Mouse (Mus musculus) right cerebral cortex, postnatal 36 days (tissue): Measurements from ENCODE around the gene E130311K13Rik.

ENCODE experiments used
- DNase-seq, 2 experiments: peaks; one replicate each; pipeline ENCODE4 v3.0.0; 2022; ENCODE audit warnings: low spot score in 2 of 2, mixed read lengths in 1 of 2

The E130311K13Rik gene

DNA sequence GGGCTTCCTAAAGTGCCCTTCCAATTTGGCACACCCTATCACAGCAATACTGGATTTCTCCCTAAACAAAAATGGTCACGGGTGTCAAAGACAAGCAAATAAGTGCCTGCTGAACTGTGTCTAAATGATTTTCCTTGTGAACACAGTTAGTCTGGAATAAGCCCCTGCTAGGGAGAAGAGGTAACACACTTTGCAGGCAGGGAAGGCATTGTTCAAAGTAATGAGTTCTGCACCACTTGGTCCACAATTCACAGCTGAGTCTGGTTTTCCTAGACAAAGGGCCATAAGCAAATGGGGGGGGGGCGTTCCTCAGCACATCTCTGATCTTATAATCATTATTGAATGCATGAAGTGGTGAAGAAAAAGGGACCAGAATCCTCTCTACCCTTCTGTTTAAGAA lies 33.5 kb downstream of the E130311K13Rik start:
- no peak for DNase-seq

- no peak for DNase-seq
Observed at GRCm38 (mm10) chr3:63893677-63894076, 35.6 kb downstream of the E130311K13Rik start.

GRCm38 (mm10) chr3:63892154-63892553 lies 37.1 kb downstream of the E130311K13Rik start:
- no peak for DNase-seq

DNA sequence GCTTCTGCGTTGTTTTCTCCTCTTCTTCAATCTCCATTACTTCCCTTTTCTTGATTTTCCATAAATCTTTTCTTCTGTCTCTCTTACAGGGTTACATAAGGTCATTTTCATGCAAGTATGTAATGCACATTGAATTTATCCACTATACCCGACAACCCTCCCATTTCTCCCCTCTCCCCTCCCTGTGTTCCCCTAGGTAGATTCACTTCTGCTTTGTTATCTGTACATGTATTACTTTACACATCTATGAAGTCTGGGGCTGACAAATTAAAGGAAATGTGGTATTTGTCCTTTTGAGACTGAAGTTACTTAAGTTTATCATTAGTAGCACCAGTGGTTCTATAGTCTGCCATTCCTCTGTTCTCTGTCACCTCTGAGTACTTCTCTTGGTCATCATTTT lies 48.2 kb downstream of the E130311K13Rik start:
- no peak for DNase-seq

DNA sequence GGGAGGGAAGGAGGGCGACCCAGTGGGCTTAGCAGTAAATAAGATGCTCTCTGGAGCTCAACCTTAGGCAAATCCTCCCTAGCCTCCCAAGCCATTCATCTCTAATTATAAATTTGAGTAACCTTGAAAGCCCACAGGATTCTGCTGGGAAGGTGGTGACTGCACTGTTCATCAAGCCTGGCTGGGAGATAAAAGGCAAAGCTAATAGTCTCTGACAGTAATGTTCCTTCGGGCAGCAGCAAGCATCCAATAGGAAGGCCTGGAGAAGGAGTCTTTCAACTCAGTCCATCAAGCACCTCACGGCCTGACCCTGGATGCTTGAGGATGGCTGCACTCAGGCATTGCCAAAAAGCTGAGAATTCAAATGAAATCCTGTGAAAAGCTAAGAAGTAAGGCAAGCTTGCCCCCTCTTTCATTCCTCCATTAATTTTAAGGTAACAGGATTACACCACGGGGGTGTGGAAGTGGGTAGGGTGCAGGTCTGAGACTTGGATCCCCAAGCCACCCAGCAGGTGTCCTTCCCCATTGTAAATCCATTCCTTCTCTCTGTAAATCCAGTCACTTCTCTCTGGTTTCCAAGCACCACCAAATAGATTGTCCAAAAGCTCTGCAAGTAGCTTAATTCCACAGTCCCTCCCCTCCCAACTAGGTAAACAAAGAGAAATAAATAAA lies 50.1 kb downstream of the E130311K13Rik start:
- no peak for DNase-seq

GRCm38 (mm10) chr3:63872818-63873217 lies 56.5 kb downstream of the E130311K13Rik start:
- no peak for DNase-seq

GRCm38 (mm10) chr3:63871249-63871648 lies 58.0 kb downstream of the E130311K13Rik start:
- no peak for DNase-seq

- peak in 1 of 2 experiments; percentile 9 for DNase-seq
Observed at GRCm38 (mm10) chr3:63868285-63868684, 61.0 kb downstream of the E130311K13Rik start.

- no peak for DNase-seq
Observed at GRCm38 (mm10) chr3:63865069-63865468, 64.2 kb downstream of the E130311K13Rik start.
